Mouse (Mus musculus) cerebellum, adult 2 months (tissue): Measurements from ENCODE around the gene Umad1.

Source experiments
- CTCF ChIP-seq: fragments of 200-500 bp; IDR thresholded peaks from 2 replicates; pipeline ENCODE4 v1.5.1; 2011; ENCODE audit warnings: low read depth, mild to moderate bottlenecking, control low read depth, low read length, moderate library complexity, borderline replicate concordance; ENCODE audit not compliant: insufficient read depth
- POLR2A ChIP-seq: fragments of 200-500 bp; IDR thresholded peaks from 2 replicates; pipeline ENCODE4 v1.6.1; 2011; ENCODE audit warnings: low read length, control low read depth, borderline replicate concordance; ENCODE audit not compliant: insufficient read depth

GRCm38 (mm10) chr6:8485414-8486175 is 226.5 kb downstream of the Umad1 start:
- TF ChIP-seq CTCF = no peak
- TF ChIP-seq POLR2A = no peak
